Mouse (Mus musculus) brown adipose tissue, adult 24 weeks (tissue): ENCODE results near the gene Tgoln1. TPM values are rescaled to one million over a fixed set of nuclear protein-coding genes. Genes with fewer than 3 reads are reported as not detected.

Source experiments
- H3K27ac ChIP-seq: fragments of 200-500 bp; replicated peaks from 2 replicates; pipeline ENCODE4 v1.5.1; 2012; ENCODE audit warnings: low read depth, mild to moderate bottlenecking, low read length
- H3K4me1 ChIP-seq: fragments of 200-500 bp; 2 replicates; pipeline ENCODE4 v1.6.1; 2012; ENCODE audit warnings: low read length, mixed read lengths; ENCODE audit not compliant: control insufficient read depth, insufficient read depth, insufficient read length
- H3K4me3 ChIP-seq: fragments of 200-500 bp; 2 replicates; pipeline ENCODE4 v1.5.1; 2012; ENCODE audit warnings: low read depth, mild to moderate bottlenecking, low read length, moderate library complexity; ENCODE audit not compliant: insufficient read depth
- polyA plus RNA-seq: library from polyadenylated mRNA; stranded (reverse); fragments of >200 nt; gene quantifications from 2 replicates; pipeline ENCODE4 v1.2.4, GENCODE M21; 2012; ENCODE audit not compliant: missing spikeins, insufficient read depth, insufficient read length

The Tgoln1 gene
- polyA plus RNA-seq, 1 experiment: 176 TPM

DNA sequence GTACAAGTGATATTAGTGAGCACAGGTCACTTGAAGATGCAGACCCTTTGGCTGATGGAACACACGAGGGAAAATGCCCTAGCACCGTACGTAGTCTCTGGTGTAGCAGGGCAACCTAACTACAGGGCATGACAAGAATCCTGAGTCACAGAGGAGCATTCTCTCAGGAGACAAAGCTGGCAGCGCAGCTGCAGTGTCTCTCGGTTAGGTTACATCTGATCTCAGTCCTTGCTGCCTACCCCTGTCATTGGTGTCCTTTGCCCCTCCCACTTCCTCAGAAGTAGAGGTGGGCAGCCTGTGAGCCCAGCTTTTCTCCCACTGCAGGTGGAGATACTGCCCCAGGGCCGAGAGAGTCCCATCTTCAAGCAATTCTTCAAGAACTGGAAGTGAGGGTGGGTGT, 54.3 kb downstream of the Tgoln1 start:
- Histone ChIP-seq H3K4me3 (no peak overlapping the region), H3K27ac (no peak overlapping the region), H3K4me1 (no peaks in the 10 kb centered on the region)

DNA sequence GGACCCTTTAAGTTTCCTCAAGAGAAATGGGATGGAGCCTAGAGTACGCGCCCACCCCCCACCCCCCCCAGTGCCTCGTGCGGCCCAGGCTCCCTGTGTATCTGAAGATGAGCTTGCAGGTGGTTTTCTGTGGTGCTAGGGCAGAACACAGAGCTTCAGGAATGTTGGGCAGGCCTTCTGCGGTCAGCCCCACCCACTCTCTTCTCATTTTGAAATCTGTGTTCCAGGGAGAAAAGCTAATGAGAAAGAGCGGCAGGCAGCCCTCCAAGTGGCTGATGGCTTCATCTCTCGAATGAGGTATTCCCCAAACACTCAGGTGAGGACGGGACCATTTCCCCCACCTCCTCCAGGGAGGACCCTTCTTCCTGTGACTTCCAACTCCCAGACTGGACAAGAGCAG, 56.0 kb downstream of the Tgoln1 start:
- no peaks in the 10 kb centered on the region for H3K4me1 ChIP-seq
- no peak overlapping the region for H3K27ac ChIP-seq

More for the DNA sequence above, 56.0 kb downstream of the Tgoln1 start:
- no peak overlapping the region for H3K4me3 ChIP-seq

Other genes with a start within 250 kb of the Tgoln1 start
- 17.5 and 19.1 TPM in 2 replicates for gene Vamp5, start 236.5 kb downstream of the Tgoln1 start, polyA plus RNA-seq
- gene Vamp8, start 226.3 kb downstream of the Tgoln1 start, polyA plus RNA-seq: 100 and 121 TPM in 2 replicates
- 17.3 and 19.4 TPM in 2 replicates for gene Ggcx, start 202.7 kb downstream of the Tgoln1 start, polyA plus RNA-seq
- 103 and 104 TPM in 2 replicates for gene Mat2a, start 177.4 kb downstream of the Tgoln1 start, polyA plus RNA-seq
- gene Sh2d6, start 95.3 kb downstream of the Tgoln1 start, polyA plus RNA-seq: not detected in 2 replicates
- 8.2 and 11.9 TPM in 2 replicates for gene Capg, start 72.6 kb downstream of the Tgoln1 start, polyA plus RNA-seq
- gene Elmod3, start 18.6 kb downstream of the Tgoln1 start, polyA plus RNA-seq: 21.2 and 31.5 TPM in 2 replicates
- 119 and 173 TPM in 2 replicates for gene Retsat, start 18.5 kb downstream of the Tgoln1 start, polyA plus RNA-seq
- gene Tcf7l1, start 172.3 kb upstream of the Tgoln1 start, polyA plus RNA-seq: 7.9 and 8.7 TPM in 2 replicates